Mouse (Mus musculus): Measurements from ENCODE around the gene Scube1. TPM values are rescaled to one million over a fixed set of nuclear protein-coding genes. Genes with fewer than 3 reads are reported as not detected.
A peak's percentile ranks its signal among the peaks of the same experiment; 100 is the strongest.

Gene Scube1
- polyA plus RNA-seq, 1 experiment from 2014 or later = 18.1 TPM

GRCm38 (mm10) chr15:83706528-83707199 is 18.2 kb downstream of the Scube1 start:
- peaks cover 12% of the 10 kb centered on the region for H3K36me3 ChIP-seq
- no peak overlapping the region for H3K27ac ChIP-seq (replicated peaks)
- H3K9me3 ChIP-seq = no peaks in the 10 kb centered on the region
- H3K4me3 ChIP-seq = no peak overlapping the region
- H3K9ac ChIP-seq = no peak overlapping the region
- peak; percentile 65; the same call in 1 of the 2 replicates for ATAC-seq (ENCODE audit: low read depth)
- WGBS = 24% methylated on average over 10 of the region's 10 CpGs
- no peak overlapping the region for H3K4me2 ChIP-seq
- peaks cover 28% of the 10 kb centered on the region for H3K4me1 ChIP-seq (replicated peaks)
- H3K27me3 ChIP-seq = no peaks in the 10 kb centered on the region

- WGBS = 50% methylated on average over 13 of the region's 13 CpGs
- no peak for ATAC-seq (ENCODE audit: low read depth)
- Histone ChIP-seq H3K4me3 (no peak overlapping the region), H3K36me3 (peaks cover 12% of the 10 kb centered on the region), H3K4me2 (no peak overlapping the region), H3K27ac (replicated peaks) (no peak overlapping the region), H3K27me3 (no peaks in the 10 kb centered on the region), H3K4me1 (replicated peaks) (peaks cover 49% of the 10 kb centered on the region), H3K9ac (no peak overlapping the region), H3K9me3 (no peaks in the 10 kb centered on the region)
Observed at GRCm38 (mm10) chr15:83700593-83700923, 24.3 kb downstream of the Scube1 start.

- H3K27ac ChIP-seq (replicated peaks) = no peak overlapping the region
- no peaks in the 10 kb centered on the region for H3K9me3 ChIP-seq
- no peak overlapping the region for H3K4me3 ChIP-seq
- H3K4me2 ChIP-seq = no peak overlapping the region
- ATAC-seq (ENCODE audit: low read depth) = peak; percentile 36; the same call in 1 of the 2 replicates
- peaks cover 49% of the 10 kb centered on the region for H3K4me1 ChIP-seq (replicated peaks)
- H3K36me3 ChIP-seq = peaks cover 12% of the 10 kb centered on the region
- H3K27me3 ChIP-seq = no peaks in the 10 kb centered on the region
- no peak overlapping the region for H3K9ac ChIP-seq
- 25% methylated on average over 11 of the region's 11 CpGs for WGBS
Observed at GRCm38 (mm10) chr15:83699834-83700592, 24.8 kb downstream of the Scube1 start.

GRCm38 (mm10) chr15:83699132-83699833 is 25.5 kb downstream of the Scube1 start:
- Histone ChIP-seq H3K9me3 (no peaks in the 10 kb centered on the region), H3K27me3 (no peaks in the 10 kb centered on the region), H3K36me3 (peaks cover 12% of the 10 kb centered on the region), H3K4me3 (no peak overlapping the region), H3K4me2 (no peak overlapping the region), H3K4me1 (replicated peaks) (peaks cover 49% of the 10 kb centered on the region), H3K27ac (replicated peaks) (no peak overlapping the region), H3K9ac (no peak overlapping the region)
- 15% methylated on average over 20 of the region's 20 CpGs for WGBS
- ATAC-seq (ENCODE audit: low read depth) = no peak; the same call in 1 of the 2 replicates

- peaks cover 55% of the 10 kb centered on the region for H3K4me1 ChIP-seq (replicated peaks)
- H3K4me3 ChIP-seq = no peak overlapping the region
- no peak overlapping the region for H3K4me2 ChIP-seq
- no peak for ATAC-seq (ENCODE audit: low read depth)
- no peaks in the 10 kb centered on the region for H3K27me3 ChIP-seq
- no peaks in the 10 kb centered on the region for H3K9me3 ChIP-seq
- WGBS = 45% methylated on average over 14 of the region's 14 CpGs
- H3K36me3 ChIP-seq = no peaks in the 10 kb centered on the region
- peak overlapping the region; percentile 43; the same call in 1 of the 2 replicates for H3K9ac ChIP-seq
- H3K27ac ChIP-seq (replicated peaks) = peak overlapping the region; percentile 61
Observed at GRCm38 (mm10) chr15:83696681-83697381, 28.0 kb downstream of the Scube1 start.

GRCm38 (mm10) chr15:83695159-83695558 is 29.7 kb downstream of the Scube1 start:
- no peaks in the 10 kb centered on the region for H3K9me3 ChIP-seq
- no peak overlapping the region for H3K4me3 ChIP-seq
- no peaks in the 10 kb centered on the region for H3K36me3 ChIP-seq
- no peak overlapping the region for H3K4me2 ChIP-seq
- H3K27ac ChIP-seq (replicated peaks) = no peak overlapping the region
- 84% methylated on average over 11 of the region's 11 CpGs for WGBS
- H3K9ac ChIP-seq = no peak overlapping the region
- no peak for ATAC-seq (ENCODE audit: low read depth)
- H3K4me1 ChIP-seq (replicated peaks) = peaks cover 44% of the 10 kb centered on the region
- no peaks in the 10 kb centered on the region for H3K27me3 ChIP-seq

- Histone ChIP-seq H3K36me3 (no peaks in the 10 kb centered on the region), H3K9ac (no peak overlapping the region)
- WGBS = 59% methylated on average over 8 of the region's 8 CpGs
Observed at GRCm38 (mm10) chr15:83691901-83692361, 32.9 kb downstream of the Scube1 start.

GRCm38 (mm10) chr15:83689946-83690345 is 34.9 kb downstream of the Scube1 start:
- 87% methylated on average over 12 of the region's 12 CpGs for WGBS
- peaks cover 6% of the 10 kb centered on the region; the same call in 1 of the 2 replicates for H3K4me1 ChIP-seq (replicated peaks)

More at GRCm38 (mm10) chr15:83691901-83692361, 32.9 kb downstream of the Scube1 start:
- H3K4me3 ChIP-seq = no peak overlapping the region
- no peak for ATAC-seq (ENCODE audit: low read depth)
- no peak overlapping the region for H3K27ac ChIP-seq (replicated peaks)
- peaks cover 12% of the 10 kb centered on the region for H3K4me1 ChIP-seq (replicated peaks)
- H3K4me2 ChIP-seq = no peak overlapping the region
- no peaks in the 10 kb centered on the region for H3K9me3 ChIP-seq
- no peaks in the 10 kb centered on the region for H3K27me3 ChIP-seq

GRCm38 (mm10) chr15:83686601-83687000 is 38.2 kb downstream of the Scube1 start:
- 63% methylated on average over 9 of the region's 9 CpGs for WGBS
- Histone ChIP-seq H3K27me3 (peaks cover 5% of the 10 kb centered on the region; the same call in 1 of the 2 replicates), H3K4me3 (no peak overlapping the region), H3K27ac (replicated peaks) (no peak overlapping the region), H3K9ac (no peak overlapping the region), H3K4me2 (no peak overlapping the region), H3K9me3 (no peaks in the 10 kb centered on the region), H3K4me1 (replicated peaks) (peaks cover 5% of the 10 kb centered on the region; the same call in 1 of the 2 replicates), H3K36me3 (no peaks in the 10 kb centered on the region)
- no peak for ATAC-seq (ENCODE audit: low read depth)

More at GRCm38 (mm10) chr15:83689946-83690345, 34.9 kb downstream of the Scube1 start:
- Histone ChIP-seq H3K27me3 (no peaks in the 10 kb centered on the region), H3K9me3 (no peaks in the 10 kb centered on the region), H3K27ac (replicated peaks) (no peak overlapping the region), H3K9ac (no peak overlapping the region), H3K4me2 (no peak overlapping the region), H3K4me3 (no peak overlapping the region), H3K36me3 (no peaks in the 10 kb centered on the region)
- no peak for ATAC-seq (ENCODE audit: low read depth)

- H3K4me3 ChIP-seq = no peak overlapping the region
- no peak overlapping the region for H3K27ac ChIP-seq (replicated peaks)
- no peaks in the 10 kb centered on the region for H3K9me3 ChIP-seq
- no peak overlapping the region for H3K4me2 ChIP-seq
- 98% methylated on average over 3 of the region's 3 CpGs for WGBS
- no peaks in the 10 kb centered on the region for H3K36me3 ChIP-seq
- no peak overlapping the region for H3K9ac ChIP-seq
- H3K4me1 ChIP-seq (replicated peaks) = peaks cover 5% of the 10 kb centered on the region; the same call in 1 of the 2 replicates
- peaks cover 11% of the 10 kb centered on the region; the same call in 1 of the 2 replicates for H3K27me3 ChIP-seq
- no peak for ATAC-seq (ENCODE audit: low read depth)
Observed at GRCm38 (mm10) chr15:83685950-83686349, 38.9 kb downstream of the Scube1 start.

- no peaks in the 10 kb centered on the region for H3K36me3 ChIP-seq
- no peak overlapping the region for H3K4me3 ChIP-seq
- ATAC-seq (ENCODE audit: low read depth) = no peak
- peaks cover 24% of the 10 kb centered on the region for H3K27me3 ChIP-seq
- H3K4me2 ChIP-seq = no peak overlapping the region
- no peaks in the 10 kb centered on the region for H3K9me3 ChIP-seq
- 66% methylated on average over 15 of the region's 15 CpGs for WGBS
- H3K9ac ChIP-seq = no peak overlapping the region
- H3K27ac ChIP-seq (replicated peaks) = no peak overlapping the region
- H3K4me1 ChIP-seq (replicated peaks) = peaks cover 25% of the 10 kb centered on the region
Observed at GRCm38 (mm10) chr15:83683051-83683561, 41.7 kb downstream of the Scube1 start.
